Mouse (Mus musculus): ENCODE data around the gene Ctsa. TPM values are rescaled to one million over a fixed set of nuclear protein-coding genes. Genes with fewer than 3 reads are reported as not detected.
"Not testable (repeated sequence)": the region's sequence is repeated elsewhere in the genome, so short reads cannot be mapped to it uniquely, and the experiment has no call there.

Ctsa gene
- 100 to 1,000 TPM in 1 of 2 experiments, 10 to 100 TPM in 1; 90.9 to 108 TPM for total RNA-seq (2021)

DNA sequence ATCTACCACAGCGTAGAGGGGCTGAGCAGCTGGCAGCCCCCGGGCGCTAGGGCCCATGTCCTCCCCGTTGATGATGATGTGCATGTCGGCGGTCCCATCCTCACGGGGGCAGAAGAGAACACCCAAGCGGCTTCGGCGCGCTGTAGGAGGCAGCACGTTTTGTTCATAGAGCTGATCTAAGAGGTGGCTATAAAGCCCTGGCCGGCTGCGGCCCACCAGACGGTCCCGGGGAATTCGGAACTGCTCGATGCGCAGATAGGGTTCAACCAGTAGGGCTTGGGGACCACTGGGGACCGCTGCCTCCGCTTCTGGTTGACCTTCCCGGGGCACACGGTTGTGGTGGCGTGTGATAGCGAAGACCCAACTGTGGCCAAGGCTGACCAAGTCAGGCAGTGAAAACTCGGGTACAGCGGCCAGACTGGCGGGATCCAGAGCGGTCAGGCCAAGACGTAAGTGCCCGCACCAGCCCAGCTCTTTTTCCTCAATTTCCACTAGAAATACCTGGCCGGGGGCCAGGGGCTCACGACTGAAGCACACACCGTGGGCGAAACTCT is at the start of gene Ctsa:
TSS of gene Ctsa (plus strand) at position 126 of the 554 bp plus-strand sequence.
- intact Hi-C loops (cut with DNase I) = loop anchor here (2.0 to 10.0 kb wide), 4 partner anchors 44 to 202 kb away; partner anchors contain the start of genes Ncoa5 and Zfp335
- DNase-seq (ENCODE audit: low spot score) = peak; percentile 62

DNA sequence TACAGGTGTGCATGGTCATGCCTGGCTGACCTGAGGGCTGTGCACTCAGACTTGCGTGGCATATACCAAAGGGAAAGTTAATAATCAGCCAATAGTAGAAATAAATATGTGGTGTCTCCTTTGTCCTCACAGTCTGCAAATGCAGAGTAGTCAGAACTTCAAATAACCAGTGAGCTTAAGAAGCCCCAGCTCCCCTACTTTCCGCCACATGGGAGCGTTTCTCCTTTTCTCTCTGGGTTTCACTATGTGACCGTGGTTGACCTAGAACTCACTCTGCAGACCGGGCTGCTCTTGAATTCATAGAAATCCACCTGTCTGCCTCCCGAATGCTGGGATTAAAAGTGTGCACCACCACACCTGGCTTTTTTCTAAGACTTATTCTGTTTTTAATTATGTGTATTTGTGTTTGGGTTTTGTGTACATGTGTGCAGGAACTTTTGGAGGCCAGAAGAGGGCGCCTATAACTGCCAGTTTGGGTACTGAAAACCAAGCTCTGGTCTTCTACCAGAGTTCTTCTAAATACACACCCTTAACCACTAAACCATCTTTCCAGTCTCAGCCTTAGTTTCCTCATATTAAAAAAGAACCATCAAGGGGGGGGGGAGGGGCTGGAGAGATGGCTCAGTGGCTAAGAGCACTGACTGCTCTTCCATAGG is 48.6 kb upstream of the Ctsa start:
- intact Hi-C loops (cut with DNase I) = no loop called here
- DNase-seq (ENCODE audit: low spot score) = no peak

GRCm38 (mm10) chr2:164784869-164785420 is 47.7 kb upstream of the Ctsa start:
- no peak for DNase-seq (ENCODE audit: low spot score)
- intact Hi-C loops (cut with DNase I) = no loop called here

GRCm38 (mm10) chr2:164785481-164786387 is 46.9 kb upstream of the Ctsa start, which contains the start of gene Snx21:
TSS of gene Snx21 (plus strand) at chr2:164785823.
- intact Hi-C loops (cut with DNase I) = no loop called here
- peak; percentile 92 for DNase-seq (ENCODE audit: low spot score)

DNA sequence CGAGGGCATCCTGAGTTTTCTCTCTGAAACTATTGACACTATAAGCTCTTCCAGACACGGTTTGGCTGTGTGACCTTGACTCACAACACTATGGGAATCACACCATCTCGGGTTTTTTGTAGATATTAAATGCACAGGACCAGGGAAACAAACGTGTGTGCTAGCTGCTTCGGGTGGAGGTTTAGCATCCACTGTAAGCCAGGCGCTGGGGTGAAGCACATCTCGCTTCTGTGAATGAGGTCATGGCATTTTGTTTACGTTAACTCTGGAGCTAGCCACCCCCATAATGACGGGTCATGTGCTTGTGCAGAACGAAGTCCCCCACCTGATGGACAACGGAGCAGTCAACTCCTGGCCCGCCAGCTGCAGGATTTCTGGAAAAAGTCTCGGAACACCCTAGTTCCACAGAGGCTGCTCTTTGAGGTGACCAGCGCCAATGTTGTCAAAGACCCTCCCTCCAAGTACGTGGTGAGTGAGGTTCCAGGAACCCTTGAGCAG is 46.2 kb upstream of the Ctsa start:
- intact Hi-C loops (cut with DNase I) = no loop called here

DNA sequence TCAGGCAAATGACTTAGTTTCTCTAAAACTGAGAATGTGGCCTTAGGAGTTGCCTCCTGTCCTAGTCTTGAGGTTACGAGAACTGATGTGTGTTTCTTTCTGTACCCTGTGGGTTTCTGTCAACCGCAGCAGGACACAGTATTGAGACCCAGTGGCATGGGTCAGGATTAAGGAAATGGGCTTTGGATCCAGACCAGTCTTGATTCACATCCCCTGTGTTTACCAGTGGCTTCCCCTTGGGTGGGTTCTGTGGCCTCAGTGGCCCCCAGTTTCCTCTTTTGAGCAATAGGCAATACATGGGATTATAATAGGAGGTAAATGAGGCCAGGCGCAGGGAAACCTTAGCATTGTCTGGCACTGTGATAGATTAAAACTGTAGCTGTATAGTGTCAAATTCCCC is 45.6 kb upstream of the Ctsa start:
- DNase-seq (ENCODE audit: low spot score) = no peak
- intact Hi-C loops (cut with DNase I) = no loop called here

More for the DNA sequence above, 46.2 kb upstream of the Ctsa start:
- DNase-seq (ENCODE audit: low spot score) = no peak

GRCm38 (mm10) chr2:164787779-164788178 is 44.9 kb upstream of the Ctsa start:
- DNase-seq (ENCODE audit: low spot score) = no peak
- intact Hi-C loops (cut with DNase I) = no loop called here

GRCm38 (mm10) chr2:164788411-164788810 is 44.3 kb upstream of the Ctsa start:
- intact Hi-C loops (cut with DNase I) = no loop called here
- DNase-seq (ENCODE audit: low spot score) = no peak

DNA sequence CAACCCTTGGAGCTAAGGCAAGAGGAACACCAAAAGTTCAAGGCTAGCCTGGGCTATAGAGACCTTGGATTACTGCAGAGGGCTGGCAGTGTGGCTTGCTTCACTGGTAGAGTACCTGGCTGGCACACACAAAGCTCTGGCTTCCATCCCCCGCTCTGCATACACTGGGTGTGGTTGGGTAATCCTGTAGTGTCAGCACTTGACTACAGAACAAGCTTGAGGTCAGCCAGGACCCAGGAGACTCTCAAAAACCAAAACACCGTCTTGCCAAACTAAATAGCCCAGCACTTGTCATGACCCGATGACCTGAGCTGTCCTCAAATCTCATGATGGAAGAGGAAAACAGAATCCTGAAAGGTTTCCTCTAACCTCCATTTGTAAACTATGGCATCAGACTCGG is 42.2 kb upstream of the Ctsa start:
- no peak for DNase-seq (ENCODE audit: low spot score)
- intact Hi-C loops (cut with DNase I) = loop anchor here (5.0 kb wide), 1 partner anchor 113 kb away; no protein-coding TSS in a partner anchor

DNA sequence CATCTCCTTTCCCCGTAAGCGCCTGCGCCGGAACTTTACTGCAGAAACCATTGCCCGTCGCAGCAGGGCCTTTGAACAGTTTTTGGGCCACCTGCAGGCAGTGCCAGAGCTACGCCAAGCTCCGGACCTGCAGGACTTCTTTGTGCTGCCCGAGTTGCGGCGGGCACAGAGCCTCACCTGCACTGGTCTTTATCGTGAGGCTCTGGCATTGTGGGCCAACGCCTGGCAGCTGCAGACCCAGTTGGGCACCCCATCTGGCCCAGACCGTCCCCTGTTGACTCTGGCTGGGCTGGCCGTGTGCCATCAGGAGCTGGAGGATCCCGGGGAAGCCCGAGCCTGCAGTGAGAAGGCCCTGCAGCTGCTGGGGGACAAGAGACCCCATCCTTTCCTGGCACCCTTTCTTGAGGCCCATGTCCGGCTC is 40.8 kb upstream of the Ctsa start:
- DNase-seq (ENCODE audit: low spot score) = no peak
- intact Hi-C loops (cut with DNase I) = loop anchor here (5.0 kb wide), 1 partner anchor 115 kb away; no protein-coding TSS in a partner anchor

GRCm38 (mm10) chr2:164792400-164793190 is 40.1 kb upstream of the Ctsa start:
- no peak for DNase-seq (ENCODE audit: low spot score)
- intact Hi-C loops (cut with DNase I) = loop anchor here (5.0 kb wide), 1 partner anchor 115 kb away; no protein-coding TSS in a partner anchor

DNA sequence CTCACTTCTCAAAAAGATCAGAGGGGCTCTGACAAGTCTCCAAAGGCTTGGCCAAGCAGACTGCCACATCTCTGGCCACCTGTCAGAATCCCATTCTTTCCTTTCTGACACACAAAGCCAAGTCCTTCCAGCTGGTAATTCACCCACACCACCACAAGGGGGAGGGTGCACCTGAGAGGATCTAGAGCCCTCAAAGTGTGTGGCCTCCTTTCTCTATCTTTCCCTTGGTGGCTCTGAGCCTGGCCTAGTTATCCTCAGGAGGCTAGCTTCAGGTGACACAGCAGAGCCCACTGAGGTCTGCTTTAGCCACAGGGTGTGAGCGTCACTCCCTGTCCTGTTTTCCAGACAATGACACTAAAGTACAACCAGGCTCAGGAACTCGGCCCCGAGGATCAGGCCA is 39.4 kb upstream of the Ctsa start:
- no peak for DNase-seq (ENCODE audit: low spot score)
- intact Hi-C loops (cut with DNase I) = loop anchor here (5.0 kb wide), 1 partner anchor 116 kb away; no protein-coding TSS in a partner anchor

DNA sequence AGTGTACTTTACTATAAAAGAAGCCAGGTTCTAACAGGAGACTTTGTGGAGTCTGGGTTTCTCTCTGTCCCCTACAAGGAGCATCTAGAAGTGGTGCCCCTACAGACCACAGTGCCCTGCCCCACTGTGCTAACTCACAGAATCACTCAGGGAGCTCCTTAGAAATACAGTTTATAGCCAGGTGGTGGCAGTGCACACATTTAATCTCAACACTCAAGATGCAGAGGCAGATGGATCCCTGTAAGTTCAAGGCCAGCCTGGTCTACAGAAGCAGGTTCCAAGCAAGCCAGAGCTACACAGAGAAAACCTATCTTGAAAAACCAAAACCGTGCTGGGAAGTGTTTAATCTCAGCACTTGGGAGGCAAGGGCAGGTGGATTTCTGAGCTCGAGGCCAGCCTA is 38.9 kb upstream of the Ctsa start:
- DNase-seq (ENCODE audit: low spot score) = no peak
- intact Hi-C loops (cut with DNase I) = loop anchor here (5.0 kb wide), 1 partner anchor 116 kb away; no protein-coding TSS in a partner anchor

- peak; percentile 47 for DNase-seq (ENCODE audit: low spot score)
- intact Hi-C loops (cut with DNase I) = loop anchor here (5.0 kb wide), 1 partner anchor 117 kb away; no protein-coding TSS in a partner anchor
Measured at GRCm38 (mm10) chr2:164794293-164794692, 38.4 kb upstream of the Ctsa start.

- no peak for DNase-seq (ENCODE audit: low spot score)
- intact Hi-C loops (cut with DNase I) = no loop called here
Measured at GRCm38 (mm10) chr2:164795868-164796267, 36.8 kb upstream of the Ctsa start.

DNA sequence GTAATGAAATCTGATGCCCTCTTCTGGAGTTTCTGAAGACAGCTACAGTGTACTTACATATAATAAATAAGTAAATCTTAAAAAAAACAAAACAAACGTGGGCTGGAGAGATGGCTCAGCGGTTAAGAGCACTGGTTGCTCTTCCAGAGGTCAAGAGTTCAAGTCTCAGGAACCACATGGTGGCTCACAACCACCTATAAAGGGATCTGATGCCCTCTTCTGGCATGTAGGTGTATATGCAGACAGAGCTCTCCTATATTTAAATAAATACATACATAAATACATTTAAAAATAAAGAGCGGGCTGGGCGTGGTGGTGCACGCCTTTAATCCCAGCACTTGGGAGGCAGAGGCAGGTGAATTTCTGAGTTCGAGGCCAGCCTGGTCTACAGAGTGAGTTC is 34.1 kb upstream of the Ctsa start:
- DNase-seq (ENCODE audit: low spot score); intact Hi-C loops (cut with DNase I): not testable (repeated sequence)

DNA sequence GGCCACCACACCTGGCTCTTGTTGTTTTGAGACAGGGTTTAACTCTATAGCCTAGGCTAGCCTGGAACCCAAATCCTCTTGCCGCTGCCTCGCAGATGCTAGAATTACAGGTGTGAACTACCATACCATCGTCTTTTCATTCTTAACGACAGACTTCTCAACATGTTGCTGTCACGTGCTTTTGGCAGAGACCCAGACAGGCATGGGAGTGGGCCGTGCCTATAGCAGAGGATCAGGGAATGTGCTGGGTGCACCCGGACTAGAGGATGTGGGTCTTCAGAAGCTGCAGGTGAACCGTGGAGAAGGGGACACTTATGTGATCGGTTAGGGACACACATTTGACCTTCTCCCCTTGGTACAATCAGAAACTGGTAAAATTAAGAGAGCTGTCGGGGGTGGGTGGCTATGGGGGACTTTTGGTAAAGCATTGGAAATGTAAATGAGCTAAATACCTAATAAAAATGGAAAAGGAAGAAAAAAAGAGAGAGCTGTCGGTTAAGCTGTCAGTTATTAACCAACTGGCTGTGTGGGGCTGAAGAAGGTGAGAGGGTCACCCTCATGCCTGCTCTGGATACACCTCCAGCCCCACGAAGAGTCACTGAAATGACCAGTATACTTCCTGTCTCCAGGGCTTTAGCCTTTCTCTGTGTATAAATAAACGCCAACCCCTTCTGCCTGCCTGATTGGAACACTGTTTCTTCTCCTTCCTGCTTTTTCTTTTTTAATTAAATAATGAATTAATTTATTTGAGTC is 32.2 kb upstream of the Ctsa start:
- intact Hi-C loops (cut with DNase I) = loop anchor here (5.0 kb wide), 1 partner anchor 208 kb away; the partner anchor contains the start of gene Eppin
- DNase-seq (ENCODE audit: low spot score) = no peak
